Mouse (Mus musculus): ENCODE results near the gene Sugp2. TPM values are rescaled to one million over a fixed set of nuclear protein-coding genes. Genes with fewer than 3 reads are reported as not detected.

Sugp2 gene
- total and polyA plus RNA-seq, 2 experiments from 2014 or later, result 75.7 to 139 TPM

- DNase-seq (ENCODE audit: low spot score), result no peak
- no peaks in the 10 kb centered on the region for H3K9me3 ChIP-seq (ENCODE audit: low read length)
- no peak overlapping the region for H3K9ac ChIP-seq (replicated peaks; ENCODE audit: low read length, poor library complexity, severe bottlenecking)
- peak overlapping the region; percentile 91 for H3K4me2 ChIP-seq (ENCODE audit: low read depth, low read length, poor library complexity, severe bottlenecking)
- H3K27ac ChIP-seq (ENCODE audit: low read depth, low read length), result peak overlapping the region; percentile 92
- H3K4me3 ChIP-seq (ENCODE audit: low read depth, low read length), result peak overlapping the region; percentile 62; the same call in 1 of the 2 replicates
- ATAC-seq (ENCODE audit: low FRiP score), result no peak
- no peak for TF ChIP-seq CTCF (IDR thresholded peaks at IDR 0.05)
- H3K27me3 ChIP-seq (ENCODE audit: insufficient read depth, low read length), result no peaks in the 10 kb centered on the region
- 82% methylated on average over 5 of the region's 5 CpGs for WGBS
- H3K4me1 ChIP-seq (ENCODE audit: insufficient read depth, low read length), result 0 out of 2 replicates have a peak, but pooled peaks cover 5% of the 10 kb centered on the region
- H3K36me3 ChIP-seq (ENCODE audit: insufficient read depth, low read length), result peaks cover 34% of the 10 kb centered on the region
Observed at GRCm38 (mm10) chr8:70317872-70318271, 83.8 kb downstream of the Sugp2 start.

GRCm38 (mm10) chr8:70323716-70324115, 89.7 kb downstream of the Sugp2 start:
- TF ChIP-seq CTCF (IDR thresholded peaks at IDR 0.05), result no peak
- H3K27ac ChIP-seq (ENCODE audit: low read depth, low read length), result no peak overlapping the region
- DNase-seq (ENCODE audit: low spot score), result no peak
- WGBS, result 94% methylated on average over 3 of the region's 3 CpGs
- H3K4me1 ChIP-seq (ENCODE audit: insufficient read depth, low read length), result no peaks in the 10 kb centered on the region
- no peak overlapping the region for H3K9ac ChIP-seq (replicated peaks; ENCODE audit: low read length, poor library complexity, severe bottlenecking)
- no peak for ATAC-seq (ENCODE audit: low FRiP score)
- H3K27me3 ChIP-seq (ENCODE audit: insufficient read depth, low read length), result no peaks in the 10 kb centered on the region
- no peaks in the 10 kb centered on the region for H3K9me3 ChIP-seq (ENCODE audit: low read length)
- peaks cover 54% of the 10 kb centered on the region for H3K36me3 ChIP-seq (ENCODE audit: insufficient read depth, low read length)
- H3K4me2 ChIP-seq (ENCODE audit: low read depth, low read length, poor library complexity, severe bottlenecking), result no peak overlapping the region
- no peak overlapping the region for H3K4me3 ChIP-seq (ENCODE audit: low read depth, low read length)

GRCm38 (mm10) chr8:70327512-70327911, 93.5 kb downstream of the Sugp2 start:
- Histone ChIP-seq H3K27ac (ENCODE audit: low read depth, low read length) (no peak overlapping the region), H3K4me1 (ENCODE audit: insufficient read depth, low read length) (0 out of 2 replicates have a peak, but pooled peaks cover 3% of the 10 kb centered on the region), H3K9me3 (ENCODE audit: low read length) (no peaks in the 10 kb centered on the region), H3K9ac (replicated peaks; ENCODE audit: low read length, poor library complexity, severe bottlenecking) (no peak overlapping the region), H3K27me3 (ENCODE audit: insufficient read depth, low read length) (no peaks in the 10 kb centered on the region), H3K4me3 (ENCODE audit: low read depth, low read length) (no peak overlapping the region), H3K4me2 (ENCODE audit: low read depth, low read length, poor library complexity, severe bottlenecking) (no peak overlapping the region), H3K36me3 (ENCODE audit: insufficient read depth, low read length) (peaks cover 51% of the 10 kb centered on the region)
- TF ChIP-seq CTCF (IDR thresholded peaks at IDR 0.05), result no peak
- WGBS, result 93% methylated on average over 6 of the region's 6 CpGs
- no peak for DNase-seq (ENCODE audit: low spot score)
- no peak for ATAC-seq (ENCODE audit: low FRiP score)

- H3K9me3 ChIP-seq (ENCODE audit: low read length), result no peaks in the 10 kb centered on the region
- H3K36me3 ChIP-seq (ENCODE audit: insufficient read depth, low read length), result peaks cover 57% of the 10 kb centered on the region
- H3K4me2 ChIP-seq (ENCODE audit: low read depth, low read length, poor library complexity, severe bottlenecking), result no peak within 1 kb of the TSS
- H3K4me1 ChIP-seq (ENCODE audit: insufficient read depth, low read length), result 0 out of 2 replicates have a peak, but pooled peaks cover 3% of the 10 kb centered on the region
- no peak within 1 kb of the TSS; the same call in 1 of the 2 replicates for H3K27ac ChIP-seq (ENCODE audit: low read depth, low read length)
- H3K27me3 ChIP-seq (ENCODE audit: insufficient read depth, low read length), result no peaks in the 10 kb centered on the region
- ATAC-seq (ENCODE audit: low FRiP score), result no peak
- no peak for TF ChIP-seq CTCF (IDR thresholded peaks at IDR 0.05)
- DNase-seq (ENCODE audit: low spot score), result no peak
- no peak within 1 kb of the TSS for H3K9ac ChIP-seq (replicated peaks; ENCODE audit: low read length, poor library complexity, severe bottlenecking)
- no peak within 1 kb of the TSS for H3K4me3 ChIP-seq (ENCODE audit: low read depth, low read length)
- WGBS, result 35% methylated on average over 14 of the region's 14 CpGs
Observed at GRCm38 (mm10) chr8:70329124-70329834, 95.3 kb downstream of the Sugp2 start, which contains the start of gene Gdf1. Gene Gdf1 (plus strand): TSS chr8:70329817.

Other genes starting within 250 kb of the Sugp2 start
- 24.4 and 30.1 TPM in 2 replicates for gene Gatad2a, start 237.8 kb upstream of the Sugp2 start, total RNA-seq (2014; rRNA removed)
- gene Gatad2a, start 237.8 kb upstream of the Sugp2 start, polyA plus RNA-seq (2015; fragmentation: Nextera tagmentation; extraction: Ambion mirVana), result 17.2 and 19.3 TPM in 2 replicates
- 130 and 148 TPM in 2 replicates for gene Mau2, start 191.5 kb upstream of the Sugp2 start, total RNA-seq (2014; rRNA removed)
- gene Mau2, start 191.5 kb upstream of the Sugp2 start, polyA plus RNA-seq (2015; fragmentation: Nextera tagmentation; extraction: Ambion mirVana), result 54.3 and 56.6 TPM in 2 replicates
- 18.6 and 19.9 TPM in 2 replicates for gene Sugp1, start 191.4 kb upstream of the Sugp2 start, total RNA-seq (2014; rRNA removed)
- gene Sugp1, start 191.4 kb upstream of the Sugp2 start, polyA plus RNA-seq (2015; fragmentation: Nextera tagmentation; extraction: Ambion mirVana), result 48.7 and 48.9 TPM in 2 replicates
- gene Tm6sf2, start 161.3 kb upstream of the Sugp2 start, total RNA-seq (2014; rRNA removed), result 1.6 TPM in 1 of 2 replicates, not detected in the other
- gene Tm6sf2, start 161.3 kb upstream of the Sugp2 start, polyA plus RNA-seq (2015; fragmentation: Nextera tagmentation; extraction: Ambion mirVana), result 0.22 and 0.35 TPM in 2 replicates
- gene Hapln4, start 150.8 kb upstream of the Sugp2 start, total RNA-seq (2014; rRNA removed), result 0.99 and 1.3 TPM in 2 replicates
- gene Hapln4, start 150.8 kb upstream of the Sugp2 start, polyA plus RNA-seq (2015; fragmentation: Nextera tagmentation; extraction: Ambion mirVana), result 1.6 and 1.7 TPM in 2 replicates
- 440 and 447 TPM in 2 replicates for gene Ncan, start 113.4 kb upstream of the Sugp2 start, total RNA-seq (2014; rRNA removed)
- 202 and 210 TPM in 2 replicates for gene Ncan, start 113.4 kb upstream of the Sugp2 start, polyA plus RNA-seq (2015; fragmentation: Nextera tagmentation; extraction: Ambion mirVana)
- 5.4 and 7.7 TPM in 2 replicates for gene Nr2c2ap, start 102.9 kb upstream of the Sugp2 start, total RNA-seq (2014; rRNA removed)
- gene Nr2c2ap, start 102.9 kb upstream of the Sugp2 start, polyA plus RNA-seq (2015; fragmentation: Nextera tagmentation; extraction: Ambion mirVana), result 42.1 and 44.1 TPM in 2 replicates
- gene Rfxank, start 95.1 kb upstream of the Sugp2 start, total RNA-seq (2014; rRNA removed), result 9.8 and 12.3 TPM in 2 replicates
- 7.4 and 9.3 TPM in 2 replicates for gene Rfxank, start 95.1 kb upstream of the Sugp2 start, polyA plus RNA-seq (2015; fragmentation: Nextera tagmentation; extraction: Ambion mirVana)
- 91.1 and 98.3 TPM in 2 replicates for gene Borcs8, start 94.7 kb upstream of the Sugp2 start, total RNA-seq (2014; rRNA removed)
- gene Borcs8, start 94.7 kb upstream of the Sugp2 start, polyA plus RNA-seq (2015; fragmentation: Nextera tagmentation; extraction: Ambion mirVana), result 49.8 and 58.6 TPM in 2 replicates
- gene Mef2b, start 94.5 kb upstream of the Sugp2 start, total RNA-seq (2014; rRNA removed), result 0.55 and 1.1 TPM in 2 replicates
- 1.5 TPM in 2 replicates for gene Mef2b, start 94.5 kb upstream of the Sugp2 start, polyA plus RNA-seq (2015; fragmentation: Nextera tagmentation; extraction: Ambion mirVana)
- gene Tmem161a, start 61.9 kb upstream of the Sugp2 start, total RNA-seq (2014; rRNA removed), result 52.4 and 64.8 TPM in 2 replicates
- 49.5 and 51.6 TPM in 2 replicates for gene Tmem161a, start 61.9 kb upstream of the Sugp2 start, polyA plus RNA-seq (2015; fragmentation: Nextera tagmentation; extraction: Ambion mirVana)
- gene Slc25a42, start 21.9 kb upstream of the Sugp2 start, total RNA-seq (2014; rRNA removed), result 15.1 and 18.0 TPM in 2 replicates
- 9.2 and 9.3 TPM in 2 replicates for gene Slc25a42, start 21.9 kb upstream of the Sugp2 start, polyA plus RNA-seq (2015; fragmentation: Nextera tagmentation; extraction: Ambion mirVana)
- 112 and 119 TPM in 2 replicates for gene Armc6, start 240 bp downstream of the Sugp2 start, total RNA-seq (2014; rRNA removed)
- 116 and 121 TPM in 2 replicates for gene Armc6, start 240 bp downstream of the Sugp2 start, polyA plus RNA-seq (2015; fragmentation: Nextera tagmentation; extraction: Ambion mirVana)
- 36.4 and 49.7 TPM in 2 replicates for gene Homer3, start 48.6 kb downstream of the Sugp2 start, total RNA-seq (2014; rRNA removed)
- 13.8 and 18.3 TPM in 2 replicates for gene Homer3, start 48.6 kb downstream of the Sugp2 start, polyA plus RNA-seq (2015; fragmentation: Nextera tagmentation; extraction: Ambion mirVana)
- 43.6 and 46.3 TPM in 2 replicates for gene Ddx49, start 68.3 kb downstream of the Sugp2 start, total RNA-seq (2014; rRNA removed)
- gene Ddx49, start 68.3 kb downstream of the Sugp2 start, polyA plus RNA-seq (2015; fragmentation: Nextera tagmentation; extraction: Ambion mirVana), result 41.2 and 47.0 TPM in 2 replicates
- 97.1 and 106 TPM in 2 replicates for gene Cope, start 68.3 kb downstream of the Sugp2 start, total RNA-seq (2014; rRNA removed)
- gene Cope, start 68.3 kb downstream of the Sugp2 start, polyA plus RNA-seq (2015; fragmentation: Nextera tagmentation; extraction: Ambion mirVana), result 264 and 291 TPM in 2 replicates
- 65.1 and 86.5 TPM in 2 replicates for gene Cers1, start 81.5 kb downstream of the Sugp2 start, total RNA-seq (2014; rRNA removed)
- gene Cers1, start 81.5 kb downstream of the Sugp2 start, polyA plus RNA-seq (2015; fragmentation: Nextera tagmentation; extraction: Ambion mirVana), result 47.9 and 51.3 TPM in 2 replicates
- not detected in 2 replicates for gene Gdf1, start 95.6 kb downstream of the Sugp2 start, total RNA-seq (2014; rRNA removed)
- 4.8 and 5.3 TPM in 2 replicates for gene Gdf1, start 95.6 kb downstream of the Sugp2 start, polyA plus RNA-seq (2015; fragmentation: Nextera tagmentation; extraction: Ambion mirVana)
- gene Upf1, start 119.1 kb downstream of the Sugp2 start, total RNA-seq (2014; rRNA removed), result 39.6 and 45.4 TPM in 2 replicates
- gene Upf1, start 119.1 kb downstream of the Sugp2 start, polyA plus RNA-seq (2015; fragmentation: Nextera tagmentation; extraction: Ambion mirVana), result 9.1 and 9.7 TPM in 2 replicates
- gene Comp, start 139.3 kb downstream of the Sugp2 start, total RNA-seq (2014; rRNA removed), result 0.19 and 0.49 TPM in 2 replicates
- gene Comp, start 139.3 kb downstream of the Sugp2 start, polyA plus RNA-seq (2015; fragmentation: Nextera tagmentation; extraction: Ambion mirVana), result 0.38 and 0.77 TPM in 2 replicates
- gene Crtc1, start 205.4 kb downstream of the Sugp2 start, total RNA-seq (2014; rRNA removed), result 56.3 and 57.4 TPM in 2 replicates
- gene Crtc1, start 205.4 kb downstream of the Sugp2 start, polyA plus RNA-seq (2015; fragmentation: Nextera tagmentation; extraction: Ambion mirVana), result 46.5 and 47.8 TPM in 2 replicates
- 48.9 and 51.0 TPM in 2 replicates for gene Klhl26, start 242.7 kb downstream of the Sugp2 start, total RNA-seq (2014; rRNA removed)
- 39.4 TPM in 2 replicates for gene Klhl26, start 242.7 kb downstream of the Sugp2 start, polyA plus RNA-seq (2015; fragmentation: Nextera tagmentation; extraction: Ambion mirVana)